Mouse (Mus musculus): ENCODE results near the gene Chrm1. TPM values are rescaled to one million over a fixed set of nuclear protein-coding genes. Genes with fewer than 3 reads are reported as not detected.

Gene Chrm1
- total RNA-seq, 2 experiments from 2014 or later: 157 to 166 TPM

Other genes starting within 250 kb of the Chrm1 start
- 10 to 100 TPM; 10.7 to 14.3 TPM for gene Slc22a8, start 72.5 kb upstream of the Chrm1 start, total RNA-seq (2021)
- 1 to 10 TPM; 5.0 to 6.0 TPM for gene Slc22a6, start 45.8 kb upstream of the Chrm1 start, total RNA-seq (2021)
- 100 to 1,000 TPM; 151 to 173 TPM for gene Slc3a2, start 59.6 kb downstream of the Chrm1 start, total RNA-seq (2021)
- 10 to 100 TPM; 50.8 to 55.2 TPM for gene Wdr74, start 72.0 kb downstream of the Chrm1 start, total RNA-seq (2021)
- 1 to 10 TPM in 1 of 2 experiments, not detected in 1; 3.4 TPM for gene 1700092M07Rik, start 76.9 kb downstream of the Chrm1 start, total RNA-seq (2021)
- 10 to 100 TPM; 57.9 to 81.8 TPM for gene Stx5a, start 77.6 kb downstream of the Chrm1 start, total RNA-seq (2021)
- 10 to 100 TPM; 68.5 to 99.7 TPM for gene Nxf1, start 93.3 kb downstream of the Chrm1 start, total RNA-seq (2021)
- 10 to 100 TPM; 68.5 to 75.9 TPM for gene Tmem223, start 107.2 kb downstream of the Chrm1 start, total RNA-seq (2021)
- gene Tmem179b, start 110.7 kb downstream of the Chrm1 start, total RNA-seq (2021): 10 to 100 TPM in 1 of 2 experiments, 1 to 10 TPM in 1; 8.9 to 11.0 TPM
- 10 to 100 TPM; 12.5 to 14.4 TPM for gene Taf6l, start 122.6 kb downstream of the Chrm1 start, total RNA-seq (2021)
- gene Polr2g, start 134.8 kb downstream of the Chrm1 start, total RNA-seq (2021): 100 to 1,000 TPM; 102 to 107 TPM
- gene Zbtb3, start 138.8 kb downstream of the Chrm1 start, total RNA-seq (2021): 1 to 10 TPM; 4.9 to 6.3 TPM
- 10 to 100 TPM; 33.1 to 33.3 TPM for gene Ttc9c, start 155.5 kb downstream of the Chrm1 start, total RNA-seq (2021)
- 100 to 1,000 TPM; 110 to 118 TPM for gene Hnrnpul2, start 156.2 kb downstream of the Chrm1 start, total RNA-seq (2021)
- not detected for gene AC129217.1, start 166.0 kb downstream of the Chrm1 start, total RNA-seq (2021)
- gene Bscl2, start 173.7 kb downstream of the Chrm1 start, total RNA-seq (2021): 100 to 1,000 TPM; 118 TPM
- 100 to 1,000 TPM; 190 to 230 TPM for gene Gng3, start 175.4 kb downstream of the Chrm1 start, total RNA-seq (2021)
- gene Lrrn4cl, start 187.0 kb downstream of the Chrm1 start, total RNA-seq (2021): 1 to 10 TPM; 1.3 to 1.6 TPM
- gene Ubxn1, start 207.7 kb downstream of the Chrm1 start, total RNA-seq (2021): 100 to 1,000 TPM in 1 of 2 experiments, 10 to 100 TPM in 1; 92.2 to 101 TPM
- 10 to 100 TPM; 32.1 to 39.8 TPM for gene Uqcc3, start 217.1 kb downstream of the Chrm1 start, total RNA-seq (2021)
- 1 to 10 TPM; 4.8 to 5.0 TPM for gene Lbhd1, start 219.9 kb downstream of the Chrm1 start, total RNA-seq (2021)
- not detected for gene Gm49403, start 220.1 kb downstream of the Chrm1 start, total RNA-seq (2021)
- gene 1810009A15Rik, start 225.1 kb downstream of the Chrm1 start, total RNA-seq (2021): 10 to 100 TPM; 21.6 to 26.6 TPM
- gene Gm49416, start 225.1 kb downstream of the Chrm1 start, total RNA-seq (2021): 1 to 10 TPM in 1 of 2 experiments, not detected in 1; 7.6 TPM
- 10 to 100 TPM; 22.4 to 25.3 TPM for gene Ints5, start 229.2 kb downstream of the Chrm1 start, total RNA-seq (2021)
- gene Ganab, start 234.3 kb downstream of the Chrm1 start, total RNA-seq (2021): 100 to 1,000 TPM in 1 of 2 experiments, 10 to 100 TPM in 1; 95.3 to 102 TPM

Measured in left cerebral cortex, postnatal 36 days (tissue).